Mouse (Mus musculus) ES-CJ7 (cell line): ENCODE data around the gene Ptprn2.

ENCODE experiments used
- DNase-seq: peaks from one replicate; pipeline ENCODE4 v3.0.0; 2011; ENCODE audit warnings: low read depth, low spot score

Gene Ptprn2

GRCm38 (mm10) chr12:117049829-117050228, 564.3 kb downstream of the Ptprn2 start:
- DNase-seq, result no peak

DNA sequence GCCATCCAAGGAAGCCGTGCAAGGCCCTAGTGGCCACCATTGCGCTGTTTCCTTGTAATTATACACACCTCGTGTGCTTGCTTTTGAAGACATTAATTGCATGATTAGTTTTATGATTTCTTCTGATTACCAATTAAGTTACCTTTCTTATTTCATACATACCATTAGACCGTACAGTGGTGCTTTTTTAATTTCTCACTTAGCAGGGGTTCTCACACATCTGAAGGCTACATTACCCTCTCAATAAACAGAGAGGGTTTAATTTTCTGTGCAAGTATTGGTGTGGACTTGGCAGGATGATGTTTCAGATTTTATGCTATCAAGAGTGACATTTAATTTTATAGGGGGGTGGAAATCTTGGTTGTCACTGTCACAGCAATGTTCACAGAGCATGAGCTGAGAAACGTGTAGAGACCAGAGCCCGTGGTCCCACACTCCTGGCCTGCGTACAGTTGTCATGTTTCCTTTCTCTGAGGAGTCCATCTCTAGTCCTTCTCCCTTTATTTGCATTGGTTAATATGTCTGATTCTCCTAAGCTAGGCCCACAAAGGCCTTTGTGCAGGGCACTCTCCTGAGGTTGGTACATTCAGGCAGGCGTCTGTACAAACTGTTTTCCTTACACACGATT, 567.8 kb downstream of the Ptprn2 start:
- no peak for DNase-seq

- no peak for DNase-seq
These were observed 568.6 kb downstream of the Ptprn2 start for GRCm38 (mm10) chr12:117053851-117054769.

GRCm38 (mm10) chr12:117054925-117055570, 569.5 kb downstream of the Ptprn2 start:
- DNase-seq, result no peak

- DNase-seq, result no peak
These were observed 572.9 kb downstream of the Ptprn2 start for GRCm38 (mm10) chr12:117058184-117058958.

DNA sequence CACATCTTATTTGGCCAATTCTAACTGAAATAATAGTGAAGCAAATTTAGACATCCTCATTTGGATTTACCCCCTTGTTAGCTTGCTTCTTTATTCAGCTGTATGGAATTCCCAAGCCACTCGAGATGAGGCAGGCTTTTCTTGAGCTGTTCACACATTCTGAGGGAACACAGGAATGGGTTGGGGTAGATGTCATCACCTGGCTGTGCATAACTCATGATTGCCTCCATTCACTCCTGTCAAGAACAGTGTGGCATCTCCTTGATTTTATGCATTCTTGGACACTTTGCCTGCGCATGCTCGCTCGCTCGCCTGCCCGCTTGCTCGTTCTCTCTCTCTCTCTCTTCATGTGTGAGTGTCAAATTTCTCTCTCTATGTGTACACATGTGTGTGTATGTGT, 573.5 kb downstream of the Ptprn2 start:
- DNase-seq, result no peak

- no peak for DNase-seq
These were observed 592.1 kb downstream of the Ptprn2 start for GRCm38 (mm10) chr12:117077664-117078063.

GRCm38 (mm10) chr12:117078945-117079344, 593.4 kb downstream of the Ptprn2 start:
- DNase-seq, result no peak

DNA sequence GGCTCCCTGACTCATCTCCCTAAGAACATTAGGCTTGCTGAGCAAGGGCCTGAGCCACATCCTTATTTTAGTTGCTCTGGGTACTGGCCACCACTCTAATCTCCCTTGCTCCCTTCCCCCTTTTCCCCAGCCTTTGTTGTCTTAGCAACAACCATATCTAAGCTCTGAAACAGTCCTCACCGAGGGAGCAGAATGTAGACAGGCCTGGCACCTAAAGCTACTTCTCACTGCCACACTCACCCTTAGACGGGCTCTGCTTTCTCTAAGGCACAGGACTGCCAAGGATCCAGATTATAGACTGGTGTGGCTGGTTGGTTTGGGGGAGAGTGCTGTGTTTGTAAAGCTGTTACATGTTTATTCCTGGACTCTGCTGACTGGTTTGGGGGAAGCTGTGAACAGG, 594.2 kb downstream of the Ptprn2 start:
- no peak for DNase-seq

- no peak for DNase-seq
These were observed 598.6 kb downstream of the Ptprn2 start for GRCm38 (mm10) chr12:117083856-117084701.

DNA sequence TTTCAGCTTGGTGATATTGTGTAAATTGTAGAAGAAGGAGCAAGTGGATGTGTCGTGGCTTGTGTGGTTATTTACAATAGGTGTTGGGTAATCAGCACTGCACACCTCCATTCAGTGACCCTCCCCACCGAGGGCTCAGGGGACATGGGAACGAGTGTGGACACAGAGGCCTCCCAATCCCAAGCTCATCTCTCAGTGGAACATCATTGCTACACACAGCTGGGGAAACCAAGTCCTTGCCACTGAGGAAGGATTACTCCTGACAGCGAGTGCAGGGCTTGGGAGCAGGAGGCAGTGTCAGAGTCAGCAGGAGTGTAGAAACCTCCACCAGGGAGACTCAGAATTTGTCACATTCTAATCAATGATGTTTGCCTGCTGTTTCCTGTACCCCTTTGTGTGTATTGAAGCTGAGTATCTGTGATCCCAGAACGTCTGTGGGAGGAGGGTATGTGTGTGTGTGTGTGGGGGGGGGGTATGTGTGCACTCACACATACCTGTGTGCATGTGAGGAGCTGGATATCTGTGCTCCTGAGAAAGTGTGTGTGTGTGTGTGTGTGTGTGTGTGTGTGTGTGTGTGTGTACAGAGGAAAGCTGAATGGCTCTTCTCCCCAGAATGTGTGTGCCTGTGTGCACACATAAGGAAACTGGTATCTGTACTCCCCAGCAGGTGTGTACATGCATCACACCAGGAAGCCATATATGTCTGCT, 599.3 kb downstream of the Ptprn2 start:
- DNase-seq, result no peak

DNA sequence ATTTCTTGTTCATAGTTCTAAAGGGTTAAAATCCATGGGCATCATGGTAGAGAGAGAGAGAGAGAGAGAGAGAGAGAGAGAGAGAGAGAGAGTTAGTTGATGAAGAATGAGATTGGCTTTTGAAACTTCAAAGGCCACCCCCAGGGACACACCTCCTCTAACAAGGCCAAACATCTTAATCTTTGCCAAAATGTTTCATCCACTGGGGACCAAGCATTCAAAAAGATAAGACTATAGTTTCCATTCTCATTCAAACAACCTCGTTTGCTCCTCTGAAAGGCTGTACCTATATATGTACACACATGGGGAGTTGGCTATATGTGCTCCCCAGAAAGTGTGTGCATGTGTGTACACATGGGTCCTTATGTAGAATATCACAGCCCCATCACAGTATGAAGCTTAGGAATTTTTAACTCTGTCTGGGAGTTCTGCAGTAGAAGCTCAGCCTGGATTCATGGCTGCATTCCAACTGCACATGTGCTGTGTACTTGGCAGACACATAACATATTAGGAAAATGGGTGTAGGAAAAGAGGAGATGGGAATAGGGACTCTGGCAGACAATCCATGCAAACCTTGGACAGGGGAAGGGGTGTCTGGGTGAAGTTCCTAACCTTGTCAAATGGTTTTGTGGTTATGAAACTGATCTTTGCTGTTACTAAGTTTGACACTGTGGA, 600.3 kb downstream of the Ptprn2 start:
- no peak for DNase-seq

GRCm38 (mm10) chr12:117092345-117093107, 607.0 kb downstream of the Ptprn2 start:
- DNase-seq, result no peak

DNA sequence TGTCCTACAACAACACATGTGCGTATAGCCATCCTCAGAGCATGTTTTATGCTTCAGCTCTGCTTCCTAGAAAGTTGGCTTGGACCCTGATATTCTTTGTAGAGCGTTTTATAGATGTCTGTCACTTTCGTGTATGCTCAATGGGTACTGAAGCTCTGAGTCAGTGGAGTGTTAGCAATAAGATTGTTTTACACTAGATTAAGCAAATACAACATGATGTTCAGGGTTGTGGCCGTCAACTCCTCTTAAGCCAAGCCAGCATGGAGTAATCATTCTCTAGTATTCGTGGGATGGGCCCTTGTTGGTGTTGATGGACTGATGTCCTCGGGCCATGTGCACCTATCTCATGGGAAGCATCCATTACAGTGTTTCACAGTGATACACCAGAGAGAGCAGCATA, 610.4 kb downstream of the Ptprn2 start:
- no peak for DNase-seq

DNA sequence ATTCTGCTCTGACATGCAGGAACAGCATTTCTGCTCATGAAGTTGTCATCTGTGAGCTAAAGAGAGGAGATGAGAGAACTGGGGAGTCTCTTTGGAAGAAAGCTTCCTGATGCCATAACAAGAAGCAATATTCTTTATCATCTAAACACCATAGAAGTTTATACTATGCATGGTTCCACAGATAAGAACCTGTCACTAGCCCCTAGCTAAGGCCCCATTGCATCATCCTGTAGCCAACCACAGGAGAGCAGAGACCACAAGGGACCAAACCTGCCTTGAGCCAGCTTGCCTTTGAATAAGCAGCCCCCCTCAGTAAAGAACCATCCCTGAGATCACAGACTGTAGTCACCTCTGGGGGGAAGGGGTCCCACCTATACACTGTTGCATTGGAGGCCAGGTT, 612.8 kb downstream of the Ptprn2 start:
- DNase-seq, result no peak

DNA sequence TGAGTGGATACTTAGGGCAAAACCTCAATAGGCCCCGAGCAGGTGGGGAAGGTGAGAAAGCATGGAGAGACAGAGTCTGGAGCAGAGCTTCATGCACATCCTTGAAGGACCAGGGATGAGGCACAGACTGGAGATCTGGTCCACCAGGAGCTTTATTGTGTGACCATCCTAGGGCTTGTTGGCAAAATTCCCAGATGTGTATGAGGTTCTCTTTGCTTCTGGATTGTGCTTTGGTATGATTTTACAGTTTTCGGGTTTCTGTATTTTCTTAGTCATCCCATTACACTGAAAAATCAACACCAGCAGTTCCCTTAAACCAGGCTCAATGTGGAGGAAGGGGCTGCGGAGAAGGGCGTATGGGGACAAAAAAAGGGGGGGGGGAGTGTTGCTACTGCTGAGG, 621.2 kb downstream of the Ptprn2 start:
- no peak for DNase-seq

DNA sequence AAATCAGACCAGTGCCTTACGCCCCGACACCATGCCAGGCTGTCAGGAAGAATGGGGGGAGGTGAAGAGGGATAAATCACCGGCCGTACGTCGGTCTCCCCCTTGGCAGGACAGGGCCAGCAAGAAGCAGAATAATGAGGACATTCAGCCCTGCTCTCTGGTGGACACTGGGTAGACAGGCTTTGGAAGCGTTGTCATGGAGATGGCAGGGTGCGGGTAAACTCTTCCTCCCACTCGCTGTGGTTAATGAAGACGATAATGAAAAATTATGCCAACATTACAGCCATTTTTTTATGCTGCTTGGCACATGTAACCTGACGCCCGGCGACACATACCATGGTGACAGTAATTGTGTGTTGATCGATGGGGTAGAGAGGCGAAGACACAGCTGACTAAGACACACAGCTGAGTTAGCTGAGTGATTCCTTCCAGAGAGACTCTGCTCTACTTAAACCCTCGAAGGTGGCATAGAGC, 621.7 kb downstream of the Ptprn2 start:
- no peak for DNase-seq

- DNase-seq, result no peak
These were observed 629.8 kb downstream of the Ptprn2 start for GRCm38 (mm10) chr12:117115254-117115865.
